Mouse (Mus musculus): Measurements from ENCODE around the gene Slc38a6. TPM values are rescaled to one million over a fixed set of nuclear protein-coding genes. Genes with fewer than 3 reads are reported as not detected.

Slc38a6 gene
- polyA plus RNA-seq, 1 experiment, result 15.1 TPM

DNA sequence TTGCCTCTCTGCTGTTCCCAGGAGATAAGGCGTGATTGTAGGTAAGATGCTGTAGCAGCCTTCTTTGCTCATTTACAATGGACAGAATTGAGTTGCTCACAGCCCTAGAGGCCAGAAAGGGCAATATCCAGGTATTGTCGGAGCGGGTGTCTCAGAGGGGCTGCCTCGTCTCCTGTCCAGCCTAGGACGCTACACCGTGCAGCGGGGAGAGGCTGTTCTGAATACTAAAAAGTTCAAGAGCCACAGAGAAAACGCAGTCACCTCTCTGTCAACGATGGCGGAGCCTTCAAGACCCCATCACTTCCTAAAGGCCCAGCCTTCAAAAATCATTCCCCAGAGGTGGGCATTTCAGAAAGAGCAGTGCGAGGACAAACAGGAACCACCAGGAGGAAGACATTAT lies 74.6 kb downstream of the Slc38a6 start:
- no peak overlapping the region for H3K4me3 ChIP-seq (ENCODE audit: insufficient read depth, low read depth, low read length)
- H3K27me3 ChIP-seq (replicated peaks; ENCODE audit: control insufficient read depth, insufficient read depth, low read length), result no peaks in the 10 kb centered on the region
- DNase-seq, result no peak
- no peaks in the 10 kb centered on the region for H3K4me1 ChIP-seq (ENCODE audit: control insufficient read depth, insufficient read depth, low read length)
- WGBS, result 85% methylated on average over 11 of the region's 11 CpGs
- no peak overlapping the region for H3K27ac ChIP-seq (ENCODE audit: insufficient read depth, low read depth, low read length)
- H3K36me3 ChIP-seq (ENCODE audit: control insufficient read depth, insufficient read depth, low read length), result no peaks in the 10 kb centered on the region
- no peak for TF ChIP-seq POLR2A (IDR thresholded peaks at IDR 0.05; ENCODE audit: low read depth, low read length)
- TF ChIP-seq CTCF (conservative IDR thresholded peaks at IDR 0.05; ENCODE audit: insufficient read depth, insufficient read length, low read depth, low read length), result no peak

DNA sequence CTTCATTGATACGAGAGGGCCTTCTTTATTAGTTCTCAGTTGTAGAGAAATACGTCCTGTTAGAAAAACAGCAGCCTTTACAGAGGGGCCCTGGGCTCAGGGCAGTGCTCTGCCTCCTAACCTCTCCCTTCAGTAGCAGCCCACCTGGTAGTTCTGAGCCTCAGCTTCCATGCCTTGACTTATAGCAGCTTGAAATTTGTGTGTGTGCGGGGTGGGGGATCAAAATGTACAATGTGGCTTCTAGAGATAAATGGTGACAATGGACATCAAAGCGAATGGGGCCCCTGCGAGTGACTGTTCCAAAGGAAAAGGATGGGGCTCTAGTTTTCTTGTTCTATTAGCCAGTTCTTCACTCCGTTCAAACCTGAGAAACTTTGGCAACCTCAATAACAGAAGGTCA lies 76.8 kb downstream of the Slc38a6 start:
- no peak for DNase-seq
- WGBS, result 91% methylated on average over 6 of the region's 6 CpGs
- no peak overlapping the region for H3K27ac ChIP-seq (ENCODE audit: insufficient read depth, low read depth, low read length)
- no peaks in the 10 kb centered on the region for H3K4me1 ChIP-seq (ENCODE audit: control insufficient read depth, insufficient read depth, low read length)
- no peaks in the 10 kb centered on the region for H3K27me3 ChIP-seq (replicated peaks; ENCODE audit: control insufficient read depth, insufficient read depth, low read length)
- TF ChIP-seq POLR2A (IDR thresholded peaks at IDR 0.05; ENCODE audit: low read depth, low read length) (no peak), CTCF (conservative IDR thresholded peaks at IDR 0.05; ENCODE audit: insufficient read depth, insufficient read length, low read depth, low read length) (no peak)
- no peak overlapping the region for H3K4me3 ChIP-seq (ENCODE audit: insufficient read depth, low read depth, low read length)
- no peaks in the 10 kb centered on the region for H3K36me3 ChIP-seq (ENCODE audit: control insufficient read depth, insufficient read depth, low read length)

DNA sequence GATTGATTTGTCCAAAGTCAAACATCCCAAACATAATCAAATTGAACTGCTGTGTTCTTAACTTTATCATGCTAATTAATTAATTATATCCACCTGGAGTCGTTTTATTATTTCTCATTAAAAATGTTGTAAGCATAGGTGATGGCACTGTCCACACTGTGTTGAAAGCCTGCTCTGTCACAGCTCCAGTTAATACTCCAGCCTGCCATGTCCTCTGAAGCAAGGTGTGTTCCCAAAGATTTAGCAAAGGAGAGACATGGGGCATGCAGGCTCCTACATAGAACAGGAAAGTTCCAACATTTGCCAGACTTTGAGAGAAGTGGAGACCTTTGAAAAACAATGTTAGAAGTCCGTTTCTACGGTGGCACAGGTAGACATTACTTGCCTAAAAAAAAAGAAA lies 77.4 kb downstream of the Slc38a6 start:
- 97% methylated on average over 3 of the region's 3 CpGs for WGBS
- no peak for TF ChIP-seq POLR2A (IDR thresholded peaks at IDR 0.05; ENCODE audit: low read depth, low read length)
- TF ChIP-seq CTCF (conservative IDR thresholded peaks at IDR 0.05; ENCODE audit: insufficient read depth, insufficient read length, low read depth, low read length), result no peak
- Histone ChIP-seq H3K36me3 (ENCODE audit: control insufficient read depth, insufficient read depth, low read length) (no peaks in the 10 kb centered on the region), H3K4me1 (ENCODE audit: control insufficient read depth, insufficient read depth, low read length) (no peaks in the 10 kb centered on the region), H3K27me3 (replicated peaks; ENCODE audit: control insufficient read depth, insufficient read depth, low read length) (no peaks in the 10 kb centered on the region), H3K4me3 (ENCODE audit: insufficient read depth, low read depth, low read length) (no peak overlapping the region), H3K27ac (ENCODE audit: insufficient read depth, low read depth, low read length) (no peak overlapping the region)
- no peak for DNase-seq

DNA sequence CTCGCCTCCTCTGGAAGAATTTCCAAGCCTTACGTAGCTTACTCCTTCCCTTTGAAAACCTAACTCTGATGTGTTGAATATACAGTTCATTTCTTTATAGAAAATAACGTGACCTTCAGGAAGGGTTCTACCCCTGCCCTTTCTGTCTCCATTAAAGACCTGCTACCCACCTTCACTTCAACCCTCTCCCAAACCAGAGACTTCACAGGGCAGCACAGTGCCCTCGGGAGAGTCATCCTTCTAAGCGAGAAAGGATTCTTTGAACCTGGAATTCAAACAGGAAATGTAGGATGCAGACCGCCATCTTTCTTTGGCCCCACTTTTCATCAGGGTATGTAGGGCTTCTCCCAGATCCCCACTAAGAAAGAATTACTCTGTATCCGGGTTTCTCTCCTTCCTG lies 80.0 kb downstream of the Slc38a6 start:
- no peak for TF ChIP-seq CTCF (conservative IDR thresholded peaks at IDR 0.05; ENCODE audit: insufficient read depth, insufficient read length, low read depth, low read length)
- no peak for TF ChIP-seq POLR2A (IDR thresholded peaks at IDR 0.05; ENCODE audit: low read depth, low read length)
- 89% methylated on average over 7 of the region's 7 CpGs for WGBS
- H3K4me3 ChIP-seq (ENCODE audit: insufficient read depth, low read depth, low read length), result no peak overlapping the region

DNA sequence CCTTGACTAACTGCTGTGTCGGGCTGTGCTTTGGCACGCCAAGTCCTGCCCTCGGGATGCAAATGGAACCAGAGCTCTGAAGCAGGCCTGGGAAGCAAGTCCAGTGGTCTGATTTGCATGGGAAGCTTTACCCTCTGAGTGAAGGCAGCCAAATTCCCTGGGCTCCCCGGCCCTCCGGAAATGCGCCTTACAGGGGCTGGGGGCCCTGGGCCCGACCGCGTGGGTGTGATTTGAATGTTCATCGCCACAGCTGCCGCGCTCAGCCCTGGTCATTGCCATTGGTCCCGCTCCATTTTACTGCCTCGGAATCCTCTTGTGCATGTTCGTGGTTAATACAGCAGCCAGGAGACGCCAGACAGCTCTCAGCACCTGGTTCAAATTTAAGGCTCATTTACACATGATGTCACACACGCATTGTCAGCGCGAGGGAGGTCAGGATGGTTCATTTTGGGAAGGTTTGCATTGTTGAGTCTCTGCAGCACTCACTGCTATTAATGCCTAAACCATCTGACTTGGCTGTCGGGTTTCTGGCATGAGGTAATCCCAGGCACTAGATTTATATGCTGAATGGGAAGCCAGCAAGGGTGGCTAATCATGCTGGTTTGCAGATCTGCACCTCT lies 81.0 kb downstream of the Slc38a6 start:
- WGBS, result 38% methylated on average over 20 of the region's 20 CpGs
- Histone ChIP-seq H3K27ac (ENCODE audit: insufficient read depth, low read depth, low read length) (no peak overlapping the region), H3K4me1 (ENCODE audit: control insufficient read depth, insufficient read depth, low read length) (no peaks in the 10 kb centered on the region), H3K27me3 (replicated peaks; ENCODE audit: control insufficient read depth, insufficient read depth, low read length) (no peaks in the 10 kb centered on the region), H3K4me3 (ENCODE audit: insufficient read depth, low read depth, low read length) (no peak overlapping the region), H3K36me3 (ENCODE audit: control insufficient read depth, insufficient read depth, low read length) (no peaks in the 10 kb centered on the region)
- TF ChIP-seq POLR2A (IDR thresholded peaks at IDR 0.05; ENCODE audit: low read depth, low read length) (no peak), CTCF (conservative IDR thresholded peaks at IDR 0.05; ENCODE audit: insufficient read depth, insufficient read length, low read depth, low read length) (no peak)
- no peak for DNase-seq

More for the DNA sequence above, 80.0 kb downstream of the Slc38a6 start:
- Histone ChIP-seq H3K27me3 (replicated peaks; ENCODE audit: control insufficient read depth, insufficient read depth, low read length) (no peaks in the 10 kb centered on the region), H3K4me1 (ENCODE audit: control insufficient read depth, insufficient read depth, low read length) (no peaks in the 10 kb centered on the region), H3K27ac (ENCODE audit: insufficient read depth, low read depth, low read length) (no peak overlapping the region), H3K36me3 (ENCODE audit: control insufficient read depth, insufficient read depth, low read length) (no peaks in the 10 kb centered on the region)
- no peak for DNase-seq

DNA sequence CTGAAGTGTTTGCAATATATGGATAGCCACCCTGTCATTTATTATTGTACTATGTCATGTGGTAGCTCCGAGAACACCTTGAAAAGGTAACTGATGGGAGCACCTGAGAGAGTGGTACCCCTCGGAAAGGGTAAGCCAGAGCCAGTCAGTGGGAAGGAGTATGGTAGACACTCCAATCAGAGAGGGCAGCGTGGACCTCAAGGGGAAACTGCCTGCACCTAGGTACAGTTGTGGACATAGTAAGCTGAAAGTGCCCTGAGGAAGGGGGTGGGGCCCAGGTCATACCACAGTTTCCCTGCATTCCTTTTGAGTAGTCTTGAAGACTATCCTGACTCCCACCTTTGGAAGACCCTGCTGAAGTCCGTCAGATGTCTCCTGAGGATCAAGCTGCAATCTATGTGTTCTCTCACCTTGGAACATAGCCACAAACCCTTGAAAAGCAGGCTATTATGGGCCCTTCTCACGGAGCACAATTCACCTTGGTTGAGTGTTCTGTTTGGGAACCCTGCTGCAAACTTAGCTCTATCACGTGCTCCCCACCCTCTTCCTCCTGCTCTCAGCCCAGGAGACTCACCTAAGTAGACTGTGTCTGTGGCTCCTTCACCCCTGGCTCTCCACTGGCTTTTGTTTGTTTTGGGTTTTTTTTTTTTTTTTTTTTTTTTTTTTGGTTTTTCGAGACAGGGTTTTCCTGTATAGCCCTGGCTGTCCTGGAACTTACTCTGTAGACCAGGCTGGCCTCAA lies 82.5 kb downstream of the Slc38a6 start:
- WGBS, result 90% methylated on average over 6 of the region's 7 CpGs
- no peaks in the 10 kb centered on the region for H3K4me1 ChIP-seq (ENCODE audit: control insufficient read depth, insufficient read depth, low read length)
- H3K27ac ChIP-seq (ENCODE audit: insufficient read depth, low read depth, low read length), result no peak overlapping the region
- no peak overlapping the region for H3K4me3 ChIP-seq (ENCODE audit: insufficient read depth, low read depth, low read length)
- TF ChIP-seq CTCF (conservative IDR thresholded peaks at IDR 0.05; ENCODE audit: insufficient read depth, insufficient read length, low read depth, low read length) (no peak), POLR2A (IDR thresholded peaks at IDR 0.05; ENCODE audit: low read depth, low read length) (no peak)
- H3K27me3 ChIP-seq (replicated peaks; ENCODE audit: control insufficient read depth, insufficient read depth, low read length), result no peaks in the 10 kb centered on the region
- no peak for DNase-seq
- H3K36me3 ChIP-seq (ENCODE audit: control insufficient read depth, insufficient read depth, low read length), result no peaks in the 10 kb centered on the region

DNA sequence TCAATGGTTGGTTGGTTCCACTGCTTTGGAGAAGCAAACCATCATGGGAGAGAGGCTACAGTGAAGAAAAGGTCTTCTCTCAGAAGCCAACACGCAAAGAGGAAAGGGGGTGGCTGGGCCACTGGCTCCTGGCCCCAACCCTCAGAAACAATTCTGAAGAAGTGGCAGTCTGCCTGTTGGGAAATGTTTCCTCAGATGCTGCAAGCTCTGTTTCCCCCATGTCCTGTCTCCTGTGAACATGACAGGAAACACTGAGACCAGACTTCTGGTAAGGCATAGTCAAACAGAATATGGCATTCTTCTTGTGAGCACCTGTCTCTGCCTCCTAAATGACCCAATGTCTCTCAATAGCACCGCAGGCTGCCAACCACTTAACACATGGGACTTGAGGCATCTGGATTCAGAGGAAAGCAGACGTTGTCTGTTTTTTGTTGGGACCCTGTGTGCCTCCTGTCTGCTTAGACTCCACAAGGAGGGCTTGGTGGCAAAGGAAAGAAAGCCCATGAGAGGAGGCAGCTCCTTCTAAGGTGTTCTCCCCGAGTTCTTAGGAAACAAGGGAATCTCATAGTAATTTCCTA lies 83.9 kb downstream of the Slc38a6 start:
- TF ChIP-seq CTCF (conservative IDR thresholded peaks at IDR 0.05; ENCODE audit: insufficient read depth, insufficient read length, low read depth, low read length), result no peak
- no peak for TF ChIP-seq POLR2A (IDR thresholded peaks at IDR 0.05; ENCODE audit: low read depth, low read length)
- DNase-seq, result no peak
- Histone ChIP-seq H3K36me3 (ENCODE audit: control insufficient read depth, insufficient read depth, low read length) (no peaks in the 10 kb centered on the region), H3K4me1 (ENCODE audit: control insufficient read depth, insufficient read depth, low read length) (no peaks in the 10 kb centered on the region), H3K27ac (ENCODE audit: insufficient read depth, low read depth, low read length) (no peak overlapping the region), H3K27me3 (replicated peaks; ENCODE audit: control insufficient read depth, insufficient read depth, low read length) (no peaks in the 10 kb centered on the region), H3K4me3 (ENCODE audit: insufficient read depth, low read depth, low read length) (no peak overlapping the region)
- 77% methylated on average over 4 of the region's 4 CpGs for WGBS

Data from kidney, adult 2 months (tissue).